In genomic region chr15:85840983-85841382, GRCm38 (mm10) we compare ENCODE assay signal across 9 mouse cellular contexts. TPM values are rescaled to one million over a fixed set of nuclear protein-coding genes. Genes with fewer than 3 reads are reported as not detected.
DNase-seq lines count a peak whose midpoint lies in the region; ATAC-seq and TF ChIP-seq lines count a peak whose summit lies in the region.
"Had no signal": no experiment of that assay in that cellular context is flagged by ENCODE, and none has a peak within 500 bp of the region (broad histone marks: within the 10 kb centered on the region; RNA-seq: fewer than 3 reads in every experiment).

No protein-coding gene starts in this region.

- H3K4me1 ChIP-seq in kidney, embryonic 15.5 days: no peaks in the 10 kb centered on the region
- H3K4me1 ChIP-seq in ES-Bruce4 (ENCODE audit: control insufficient read depth, insufficient read depth, low read length): peaks cover 2% of the 10 kb centered on the region
- H3K4me1 ChIP-seq: embryonic facial prominence, embryonic 13.5 days had no signal

- TF ChIP-seq POLR2A in ES-Bruce4 (IDR thresholded peaks at IDR 0.05; ENCODE audit: insufficient read depth, low read length): no peak

- no peak for TF ChIP-seq EP300 in ES-Bruce4 (IDR thresholded peaks at IDR 0.05; ENCODE audit: insufficient read depth, low read depth, low read length)

- no peak overlapping the region for H3K27ac ChIP-seq in kidney, embryonic 15.5 days
- no peak overlapping the region for H3K27ac ChIP-seq in ES-Bruce4 (ENCODE audit: insufficient read depth, low read length)
- H3K27ac ChIP-seq: embryonic facial prominence, embryonic 13.5 days had no signal

- H3K9me3 ChIP-seq in kidney, embryonic 15.5 days (replicated peaks): no peaks in the 10 kb centered on the region
- H3K9me3 ChIP-seq in ES-Bruce4 (replicated peaks; ENCODE audit: control insufficient read depth, insufficient read depth, low read length, poor library complexity, severe bottlenecking): no peaks in the 10 kb centered on the region
- H3K9me3 ChIP-seq: embryonic facial prominence, embryonic 13.5 days; liver, embryonic 13.5 days had no signal

- TF ChIP-seq CTCF in ES-Bruce4 (IDR thresholded peaks at IDR 0.05; ENCODE audit: low read depth, low read length): peak; percentile 74

- no peak overlapping the region for H3K4me2 ChIP-seq in kidney, embryonic 15.5 days
- H3K4me2 ChIP-seq: embryonic facial prominence, embryonic 13.5 days; liver, embryonic 13.5 days had no signal

- ATAC-seq in kidney, embryonic 15.5 days (replicated peaks; ENCODE audit: low FRiP score): no peak

- WGBS in kidney, embryonic 15.5 days: 31% methylated on average over 6 of the region's 6 CpGs

- H3K27me3 ChIP-seq in kidney, embryonic 15.5 days: no peaks in the 10 kb centered on the region
- no peaks in the 10 kb centered on the region for H3K27me3 ChIP-seq in ES-Bruce4 (ENCODE audit: control insufficient read depth, insufficient read depth, low read length, poor library complexity, severe bottlenecking)
- H3K27me3 ChIP-seq: embryonic facial prominence, embryonic 13.5 days; liver, embryonic 13.5 days had no signal

- DNase-seq in kidney, postnatal 10 days: peak; percentile 59
- peak; percentile 80 for DNase-seq in ZHBTc4 (ENCODE audit: low read depth, low spot score)
- peak; percentile 30 for DNase-seq in lung, postnatal 36 days
- no peak for DNase-seq in frontal cortex, adult 2 months (ENCODE audit: extremely low spot score in 1 of 2, low spot score in 1 of 2)
- no peak for DNase-seq in left cerebral cortex, adult 18-20 months (ENCODE audit: low spot score in 2 of 2)
- DNase-seq: liver, embryonic 13.5 days had no signal

- no peak overlapping the region for H3K4me3 ChIP-seq in kidney, embryonic 15.5 days (replicated peaks)
- H3K4me3 ChIP-seq in ES-Bruce4 (ENCODE audit: low read depth, low read length): no peak overlapping the region
- H3K4me3 ChIP-seq: embryonic facial prominence, embryonic 13.5 days; liver, embryonic 13.5 days had no signal

- 0 out of 2 replicates have a peak, but pooled peaks cover 5% of the 10 kb centered on the region for H3K36me3 ChIP-seq in kidney, embryonic 15.5 days
- no peaks in the 10 kb centered on the region for H3K36me3 ChIP-seq in ES-Bruce4 (ENCODE audit: control insufficient read depth, insufficient read depth, low read length, poor library complexity, severe bottlenecking)

- H3K9ac ChIP-seq in kidney, embryonic 15.5 days: no peak overlapping the region
- no peak overlapping the region for H3K9ac ChIP-seq in ES-Bruce4 (ENCODE audit: low read depth, poor library complexity, severe bottlenecking)
- H3K9ac ChIP-seq: embryonic facial prominence, embryonic 13.5 days; liver, embryonic 13.5 days had no signal

RNA-seq across cellular contexts. Expression of gene Ttc38, which starts 8.9 kb away (rescaled TPM):
- 6.3 and 6.7 TPM in 2 replicates for polyA plus RNA-seq in kidney, embryonic 15.5 days (2015; fragmentation: Nextera tagmentation; extraction: Ambion mirVana)
- 4.4 and 6.3 TPM in 2 replicates for polyA plus RNA-seq in ES-Bruce4 (2011; ENCODE audit: insufficient read depth, insufficient read length, low read depth, missing spikeins)
- polyA plus RNA-seq in frontal cortex, adult 2 months (2012; rRNA removed): 5.2 and 6.2 TPM in 2 replicates
- 1 to 10 TPM; 5.7 to 9.0 TPM for total RNA-seq in left cerebral cortex, adult 18-20 months (2021)

RNA-seq across cellular contexts. Expression of gene Gtse1, which starts 18.6 kb away (rescaled TPM):
- 30.3 and 30.8 TPM in 2 replicates for polyA plus RNA-seq in kidney, embryonic 15.5 days (2015; fragmentation: Nextera tagmentation; extraction: Ambion mirVana)
- polyA plus RNA-seq in ES-Bruce4 (2011; ENCODE audit: insufficient read depth, insufficient read length, low read depth, missing spikeins): 134 and 138 TPM in 2 replicates
- polyA plus RNA-seq in frontal cortex, adult 2 months (2012; rRNA removed): 0.78 and 0.95 TPM in 2 replicates
- under 1 TPM; 0.14 to 0.28 TPM for total RNA-seq in left cerebral cortex, adult 18-20 months (2021)

RNA-seq across cellular contexts. Expression of gene Pkdrej, which starts 19.4 kb away (rescaled TPM):
- 0.14 and 0.15 TPM in 2 replicates for polyA plus RNA-seq in kidney, embryonic 15.5 days (2015; fragmentation: Nextera tagmentation; extraction: Ambion mirVana)
- 0.13 TPM in 1 of 2 replicates, not detected in the other for polyA plus RNA-seq in ES-Bruce4 (2011; ENCODE audit: insufficient read depth, insufficient read length, low read depth, missing spikeins)
- polyA plus RNA-seq in frontal cortex, adult 2 months (2012; rRNA removed): 0.46 and 0.54 TPM in 2 replicates
- 1 to 10 TPM in 1 of 2 experiments, under 1 TPM in 1; 0.94 to 1.0 TPM for total RNA-seq in left cerebral cortex, adult 18-20 months (2021)

RNA-seq across cellular contexts. Expression of gene Cdpf1, which starts 29.5 kb away (rescaled TPM):
- polyA plus RNA-seq in kidney, embryonic 15.5 days (2015; fragmentation: Nextera tagmentation; extraction: Ambion mirVana): 29.5 and 32.5 TPM in 2 replicates
- 18.1 and 19.9 TPM in 2 replicates for polyA plus RNA-seq in ES-Bruce4 (2011; ENCODE audit: insufficient read depth, insufficient read length, low read depth, missing spikeins)
- polyA plus RNA-seq in frontal cortex, adult 2 months (2012; rRNA removed): 23.5 and 27.1 TPM in 2 replicates
- 10 to 100 TPM; 19.3 to 21.3 TPM for total RNA-seq in left cerebral cortex, adult 18-20 months (2021)

RNA-seq across cellular contexts. Expression of gene Trmu, which starts 38.1 kb away (rescaled TPM):
- polyA plus RNA-seq in kidney, embryonic 15.5 days (2015; fragmentation: Nextera tagmentation; extraction: Ambion mirVana): 39.4 and 50.4 TPM in 2 replicates
- 9.1 and 10.0 TPM in 2 replicates for polyA plus RNA-seq in ES-Bruce4 (2011; ENCODE audit: insufficient read depth, insufficient read length, low read depth, missing spikeins)
- polyA plus RNA-seq in frontal cortex, adult 2 months (2012; rRNA removed): 54.8 and 62.9 TPM in 2 replicates
- total RNA-seq in left cerebral cortex, adult 18-20 months (2021): 10 to 100 TPM; 21.9 to 28.3 TPM

Comparison
In these comparisons a context has a peak if more than half of its experiments do, and no peak if none do; other contexts are left out.
1. DNase-seq: peak in kidney, postnatal 10 days (single experiment), ZHBTc4 (single experiment) and lung, postnatal 36 days (single experiment); none in frontal cortex, adult 2 months (0 of 2) and left cerebral cortex, adult 18-20 months (0 of 2).
2. RNA of gene Gtse1, which starts 18.6 kb away (polyA plus RNA-seq): 134 to 138 TPM in ES-Bruce4 and 30.3 to 30.8 TPM in kidney, embryonic 15.5 days; 0.78 to 0.95 TPM in frontal cortex, adult 2 months; every median in the first group is over 10 times any median in the second.